Mouse (Mus musculus): ENCODE measurements around the gene Atxn1.

DNA sequence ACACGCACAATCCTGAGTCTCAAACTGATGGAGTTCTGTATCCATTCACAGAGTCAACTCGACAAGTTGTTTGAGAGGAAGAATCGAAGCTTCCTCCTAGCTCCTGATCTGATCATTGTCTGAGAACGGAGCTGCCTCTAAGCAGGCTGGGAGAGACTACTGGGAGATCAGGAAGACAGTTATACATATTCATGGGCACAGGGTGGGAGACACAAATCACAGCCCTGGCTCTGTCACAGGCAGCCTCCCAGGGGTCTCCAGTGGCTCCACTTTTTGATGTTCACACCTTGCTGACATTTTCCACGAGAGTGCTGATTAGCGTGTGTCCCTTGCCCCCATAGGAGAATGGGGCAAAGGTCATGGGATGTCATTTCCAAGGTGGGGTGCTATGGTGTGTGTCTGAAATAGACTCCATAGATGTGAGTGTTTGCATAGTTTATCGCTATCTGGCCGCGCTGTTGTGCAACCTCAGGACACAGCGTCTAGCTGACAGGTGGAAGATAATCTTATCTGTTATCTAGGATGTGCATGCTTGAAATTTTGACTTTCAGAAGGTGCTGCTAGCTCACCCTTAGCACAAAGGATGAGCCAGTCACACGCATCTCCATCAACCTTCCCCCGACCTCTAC, 105.6 kb downstream of the Atxn1 start:
- TF ChIP-seq TCF12 (IDR thresholded peaks at IDR 0.05; ENCODE audit: insufficient read depth, poor library complexity, severe bottlenecking) = no peak
- TF ChIP-seq E2F4 (IDR thresholded peaks at IDR 0.05; ENCODE audit: insufficient read depth) = no peak
- TF ChIP-seq POLR2A (IDR thresholded peaks at IDR 0.05; ENCODE audit: insufficient read length, low read depth) = no peak
- no peak for TF ChIP-seq POLR2AphosphoS2 (IDR thresholded peaks at IDR 0.05; ENCODE audit: insufficient read length, low read depth)
- TF ChIP-seq MYOD1 (IDR thresholded peaks at IDR 0.05; ENCODE audit: control insufficient read depth in 1 of 3, insufficient read length in 2 of 3, low read depth in 2 of 3) = no peak
- TF ChIP-seq USF1 (IDR thresholded peaks at IDR 0.05; ENCODE audit: low read depth) = no peak
- TF ChIP-seq SRF (IDR thresholded peaks at IDR 0.05; ENCODE audit: control insufficient read depth, insufficient read length, low read depth) = no peak

Measured in myocyte (in vitro differentiated cells).